Mouse (Mus musculus) hindbrain, embryonic 16.5 days (tissue): ENCODE data around the gene Cyyr1. TPM values are rescaled to one million over a fixed set of nuclear protein-coding genes. Genes with fewer than 3 reads are reported as not detected.

Source experiments
- ATAC-seq: fragments of 200-750 bp; cut with Nextera tagmentation; 2 replicates; pipeline ENCODE4 v1.8.0; 2017; ENCODE audit warnings: moderate TSS enrichment, moderate library complexity
- H3K27ac ChIP-seq: fragments of 300-500 bp; sonication (generic); 2 replicates; pipeline ENCODE4 v1.5.1; 2014; ENCODE audit warnings: low read depth, mild to moderate bottlenecking, control low read depth, low read length, moderate library complexity
- H3K27me3 ChIP-seq: fragments of 300-500 bp; sonication (generic); replicated peaks from 2 replicates; pipeline ENCODE4 v1.6.1; 2014; ENCODE audit warnings: low read length; ENCODE audit not compliant: control insufficient read depth, insufficient read depth
- H3K36me3 ChIP-seq: fragments of 300-500 bp; sonication (generic); 2 replicates; pipeline ENCODE4 v1.6.1; 2014; ENCODE audit warnings: mild to moderate bottlenecking, low read length, moderate library complexity, mixed read lengths; ENCODE audit not compliant: control insufficient read depth, insufficient read depth
- H3K4me1 ChIP-seq: fragments of 300-500 bp; sonication (generic); 2 replicates; pipeline ENCODE4 v1.6.1; 2014; ENCODE audit warnings: low read depth, low read length; ENCODE audit not compliant: control insufficient read depth, insufficient read depth
- H3K4me2 ChIP-seq: fragments of 300-500 bp; sonication (generic); 2 replicates; pipeline ENCODE4 v1.6.1; 2014; ENCODE audit warnings: mild to moderate bottlenecking, low read length, control low read depth, moderate library complexity
- H3K4me3 ChIP-seq: fragments of 300-500 bp; sonication (generic); 2 replicates; pipeline ENCODE4 v1.5.1; 2014; ENCODE audit warnings: mild to moderate bottlenecking, low read length, control low read depth, moderate library complexity
- H3K9ac ChIP-seq: fragments of 300-500 bp; sonication (generic); 2 replicates; pipeline ENCODE4 v1.6.1; 2014; ENCODE audit warnings: low read depth, mild to moderate bottlenecking, control low read depth, low read length, moderate library complexity
- H3K9me3 ChIP-seq: fragments of 300-500 bp; sonication (generic); 2 replicates; pipeline ENCODE4 v1.6.1; 2014; ENCODE audit warnings: mild to moderate bottlenecking, low read length, moderate library complexity; ENCODE audit not compliant: control insufficient read depth
- WGBS: fragments of 180-500 bp; shearing (Covaris S2); extraction: QIAGEN DNeasy Blood & Tissue Kit; methylation state at CpG from one replicate; pipeline ENCODE4 v1.1.7; 2014; 5-methylcytosine and 5-hydroxymethylcytosine counted together
- polyA plus RNA-seq: library from polyadenylated mRNA; unstranded; fragments of >200 nt; fragmentation: Nextera tagmentation; extraction: Ambion mirVana; gene quantifications from 2 replicates; pipeline ENCODE4 v1.2.1, GENCODE M21; 2015

Cyyr1 gene
- polyA plus RNA-seq, 1 experiment from 2014 or later = 3.0 TPM

DNA sequence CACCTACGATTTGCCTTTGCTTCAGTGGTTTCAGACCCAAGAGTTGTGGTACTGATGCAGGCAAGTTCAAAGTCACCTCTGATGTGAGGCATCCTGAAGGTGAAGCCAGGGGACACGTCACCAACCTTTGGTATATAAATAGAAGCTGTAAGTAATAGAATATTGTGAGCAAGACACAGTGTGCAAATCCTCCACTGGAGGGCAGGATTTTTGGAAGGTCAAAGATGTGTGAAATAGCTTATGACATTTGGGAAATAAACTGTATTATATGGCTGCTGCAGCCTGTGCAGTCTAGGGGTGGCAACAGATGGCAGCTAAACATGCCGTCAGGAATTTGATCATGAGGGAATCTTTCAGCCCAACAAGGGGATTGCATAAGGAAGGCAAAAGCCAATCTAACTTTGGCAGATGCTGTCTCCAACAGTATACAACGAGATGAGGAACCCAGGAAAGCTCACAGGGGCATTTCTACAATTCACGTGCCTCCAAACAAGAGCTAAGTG lies 65.0 kb downstream of the Cyyr1 start:
- H3K4me2 ChIP-seq = no peak overlapping the region
- WGBS = 79% methylated on average over 5 of the region's 5 CpGs
- no peaks in the 10 kb centered on the region for H3K27me3 ChIP-seq
- H3K9ac ChIP-seq = no peak overlapping the region
- H3K27ac ChIP-seq = no peak overlapping the region
- no peaks in the 10 kb centered on the region for H3K9me3 ChIP-seq
- ATAC-seq = 0 out of 2 replicates have a peak, but pooled peaks have one; percentile 38
- no peak overlapping the region for H3K4me3 ChIP-seq
- no peaks in the 10 kb centered on the region for H3K4me1 ChIP-seq
- no peaks in the 10 kb centered on the region for H3K36me3 ChIP-seq

DNA sequence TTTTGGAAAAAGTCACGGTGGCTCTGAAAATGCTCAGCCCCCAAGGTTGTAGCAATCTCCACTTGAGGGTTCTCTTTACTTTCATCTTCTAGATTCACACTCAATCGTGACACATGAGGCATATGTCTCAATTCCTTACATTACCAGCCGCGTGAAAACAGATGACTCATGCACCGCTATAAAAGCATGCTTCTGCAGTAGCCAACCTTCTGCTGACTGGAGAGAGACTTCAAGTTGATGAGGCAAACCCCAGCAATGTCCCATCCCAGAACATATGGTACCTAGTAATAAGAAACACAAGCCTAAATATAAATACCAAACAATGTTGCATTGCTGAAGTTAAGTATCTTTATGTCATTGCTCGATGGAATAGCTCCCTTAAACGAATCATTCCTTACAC lies 65.9 kb downstream of the Cyyr1 start:
- Histone ChIP-seq H3K36me3 (no peaks in the 10 kb centered on the region), H3K4me3 (no peak overlapping the region), H3K9me3 (no peaks in the 10 kb centered on the region), H3K4me2 (no peak overlapping the region), H3K4me1 (no peaks in the 10 kb centered on the region), H3K27ac (no peak overlapping the region), H3K27me3 (no peaks in the 10 kb centered on the region), H3K9ac (no peak overlapping the region)
- ATAC-seq = no peak
- WGBS = 93% methylated on average over 7 of the region's 7 CpGs

DNA sequence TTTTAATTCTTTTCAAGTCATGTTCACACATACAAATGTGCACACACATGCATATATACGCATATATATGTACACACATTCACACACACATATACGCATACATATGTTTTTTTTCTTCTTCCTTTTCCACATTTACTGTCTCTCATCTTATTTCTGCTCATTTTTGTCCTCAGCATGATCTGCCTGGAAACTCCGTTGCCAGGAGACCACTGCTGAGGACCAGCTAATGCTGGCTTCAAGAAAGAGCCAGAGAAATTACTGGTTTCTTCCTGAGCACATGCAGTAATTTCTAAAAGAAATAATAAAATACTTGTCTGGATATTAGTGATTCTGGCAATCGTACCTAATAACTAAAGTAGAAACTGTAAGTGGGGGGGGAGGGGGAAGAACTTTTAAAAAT lies 68.6 kb downstream of the Cyyr1 start:
- H3K4me3 ChIP-seq = no peak overlapping the region
- H3K4me1 ChIP-seq = no peaks in the 10 kb centered on the region
- no peaks in the 10 kb centered on the region for H3K36me3 ChIP-seq
- no peak overlapping the region for H3K27ac ChIP-seq
- H3K9ac ChIP-seq = no peak overlapping the region
- H3K27me3 ChIP-seq = no peaks in the 10 kb centered on the region
- 77% methylated on average over 4 of the region's 4 CpGs for WGBS
- no peak for ATAC-seq
- H3K4me2 ChIP-seq = no peak overlapping the region
- H3K9me3 ChIP-seq = no peaks in the 10 kb centered on the region

DNA sequence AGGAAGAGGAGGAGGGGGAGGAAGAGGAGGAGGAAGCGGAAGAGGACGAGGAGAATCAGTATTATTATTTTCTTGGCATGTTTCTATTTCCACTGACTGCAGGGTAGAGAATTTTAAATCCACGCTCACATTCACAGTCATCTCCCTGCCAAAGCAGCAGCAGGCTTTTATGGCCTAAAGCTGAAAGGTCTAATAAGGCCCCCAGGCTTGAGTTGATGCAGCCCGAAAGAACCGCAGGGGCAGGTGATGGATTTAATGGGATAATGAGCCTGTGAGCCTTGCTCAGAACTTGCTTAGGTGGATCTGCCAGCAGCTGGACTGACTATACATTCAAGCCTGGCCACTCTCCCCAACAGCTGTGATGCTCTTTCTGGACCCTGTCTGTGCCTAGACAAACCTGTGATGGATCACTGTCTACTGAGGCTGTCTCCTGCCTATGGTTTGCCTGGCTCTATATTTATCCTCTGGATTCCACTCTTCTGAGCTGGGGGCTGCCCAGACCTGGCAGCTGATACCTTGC lies 78.6 kb downstream of the Cyyr1 start:
- H3K4me2 ChIP-seq = no peak overlapping the region
- no peaks in the 10 kb centered on the region for H3K27me3 ChIP-seq
- peak; percentile 65; the same call in 1 of the 2 replicates for ATAC-seq
- H3K9ac ChIP-seq = no peak overlapping the region
- no peaks in the 10 kb centered on the region for H3K9me3 ChIP-seq
- 56% methylated on average over 5 of the region's 5 CpGs for WGBS
- H3K36me3 ChIP-seq = no peaks in the 10 kb centered on the region
- no peak overlapping the region for H3K4me3 ChIP-seq
- H3K4me1 ChIP-seq = no peaks in the 10 kb centered on the region; the same call in 1 of the 2 replicates
- H3K27ac ChIP-seq = no peak overlapping the region

DNA sequence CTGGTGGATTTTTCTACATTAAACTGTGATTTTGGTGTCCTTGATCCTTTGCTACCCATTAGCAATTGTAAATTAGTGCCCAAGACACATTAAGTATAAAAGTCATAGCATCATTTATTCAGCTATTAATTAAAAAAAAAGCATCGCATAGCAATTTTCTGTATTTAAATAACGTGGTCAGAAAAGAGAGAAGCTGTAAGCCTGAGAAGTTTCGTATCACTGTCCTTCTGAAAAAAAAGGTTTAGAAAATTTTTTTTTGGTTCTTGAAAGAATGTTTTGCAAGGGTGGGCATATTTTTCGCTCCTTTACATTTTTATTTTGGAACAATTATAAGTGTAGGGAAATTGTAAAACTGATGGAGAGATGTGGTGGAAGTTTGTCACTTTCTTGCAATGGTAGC lies 83.1 kb downstream of the Cyyr1 start:
- H3K4me2 ChIP-seq = no peak overlapping the region
- H3K9me3 ChIP-seq = no peaks in the 10 kb centered on the region
- H3K9ac ChIP-seq = no peak overlapping the region
- no peak for ATAC-seq
- H3K36me3 ChIP-seq = no peaks in the 10 kb centered on the region
- no peak overlapping the region for H3K27ac ChIP-seq
- no peaks in the 10 kb centered on the region; the same call in 1 of the 2 replicates for H3K4me1 ChIP-seq
- H3K4me3 ChIP-seq = no peak overlapping the region
- H3K27me3 ChIP-seq = no peaks in the 10 kb centered on the region
- 87% methylated on average over 4 of the region's 4 CpGs for WGBS

DNA sequence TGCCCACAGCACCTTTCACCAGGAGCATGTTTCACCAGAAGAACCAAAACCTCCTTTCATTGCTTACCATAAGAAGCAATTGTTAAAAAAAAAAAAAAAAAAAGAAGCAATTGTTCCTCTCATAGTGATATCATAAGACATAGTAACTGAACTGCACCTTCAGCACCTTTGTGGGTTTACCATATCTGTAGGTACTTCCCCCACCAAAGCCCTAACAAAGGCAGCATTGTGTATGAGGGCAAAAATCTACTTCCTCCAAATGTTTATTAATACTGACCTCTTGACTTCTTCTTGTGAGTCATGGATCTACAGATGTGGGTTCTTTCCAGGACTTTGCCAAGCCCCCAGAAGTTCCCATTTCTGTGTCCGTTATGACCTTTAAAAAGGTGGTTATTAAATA lies 98.2 kb downstream of the Cyyr1 start:
- Histone ChIP-seq H3K36me3 (no peaks in the 10 kb centered on the region), H3K4me3 (no peak overlapping the region), H3K4me2 (no peak overlapping the region), H3K27me3 (no peaks in the 10 kb centered on the region), H3K27ac (no peak overlapping the region), H3K9ac (no peak overlapping the region), H3K9me3 (no peaks in the 10 kb centered on the region), H3K4me1 (no peaks in the 10 kb centered on the region)
- no peak for ATAC-seq
- WGBS = 84% methylated on average over 1 of the region's 1 CpGs

DNA sequence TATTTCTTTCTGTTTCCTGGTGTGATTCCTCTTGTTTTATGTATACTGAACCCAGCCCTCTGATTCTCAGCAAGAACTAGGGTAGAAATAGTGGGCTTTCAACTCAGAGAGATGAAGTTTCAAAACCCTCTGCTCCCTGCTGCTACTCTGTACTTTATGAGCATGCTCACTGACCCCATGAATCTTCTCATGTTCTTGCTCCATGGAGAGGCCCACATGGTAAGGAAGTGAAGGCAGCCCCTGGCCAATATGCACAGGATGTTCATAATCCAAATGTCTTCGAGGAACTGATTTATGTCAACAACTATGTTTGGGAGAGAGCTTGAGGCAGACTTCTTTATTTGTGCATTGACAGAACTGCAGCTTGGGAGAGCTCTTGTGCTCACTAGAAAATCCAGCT lies 106.9 kb downstream of the Cyyr1 start:
- Histone ChIP-seq H3K27me3 (no peaks in the 10 kb centered on the region), H3K9ac (no peak overlapping the region), H3K9me3 (no peaks in the 10 kb centered on the region), H3K4me1 (no peaks in the 10 kb centered on the region), H3K4me3 (no peak overlapping the region), H3K4me2 (no peak overlapping the region), H3K36me3 (no peaks in the 10 kb centered on the region), H3K27ac (no peak overlapping the region)
- ATAC-seq = no peak
- WGBS = 74% methylated on average over 1 of the region's 1 CpGs

DNA sequence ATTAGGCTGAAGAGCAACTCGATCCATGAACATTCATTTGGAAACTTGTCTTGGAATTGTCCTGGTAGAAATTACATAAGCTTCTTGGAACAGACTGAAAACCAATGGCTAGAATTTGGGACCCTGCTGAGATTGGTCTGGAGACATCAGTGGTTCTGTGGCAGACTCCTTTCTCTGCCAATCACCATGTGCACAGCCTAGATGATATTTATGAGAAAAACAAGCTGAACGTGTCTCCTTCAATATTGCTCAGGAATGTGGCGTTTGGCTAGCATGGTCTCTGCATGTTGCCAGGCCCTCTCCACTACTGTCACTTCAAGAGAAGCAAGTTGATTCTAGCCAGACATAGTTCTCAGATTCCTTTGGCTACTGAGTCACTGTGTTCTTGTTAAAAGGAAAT lies 107.4 kb downstream of the Cyyr1 start:
- Histone ChIP-seq H3K4me2 (no peak overlapping the region), H3K4me3 (no peak overlapping the region), H3K36me3 (no peaks in the 10 kb centered on the region), H3K9ac (no peak overlapping the region), H3K27me3 (no peaks in the 10 kb centered on the region), H3K4me1 (no peaks in the 10 kb centered on the region), H3K27ac (no peak overlapping the region), H3K9me3 (no peaks in the 10 kb centered on the region)
- no peak for ATAC-seq
- WGBS = 77% methylated on average over 3 of the region's 3 CpGs

DNA sequence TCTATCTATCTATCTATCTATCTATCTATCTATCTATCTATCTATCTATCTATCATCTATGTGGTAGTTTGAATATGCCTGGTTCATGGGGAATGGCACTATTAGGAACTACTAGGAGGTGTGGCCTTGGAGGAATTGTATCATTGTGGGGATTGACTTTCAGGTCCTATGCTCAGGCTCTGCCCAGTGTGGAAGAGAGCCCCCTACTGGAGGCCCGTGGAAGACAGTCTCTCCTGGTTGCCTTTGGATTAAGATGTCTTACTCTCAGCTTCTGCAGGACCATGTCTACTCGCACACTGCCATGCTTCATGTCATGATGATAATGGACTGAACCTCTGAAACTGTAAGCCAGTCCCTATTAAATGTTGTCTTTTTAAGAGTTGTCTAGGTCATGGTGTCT lies 117.8 kb downstream of the Cyyr1 start:
- H3K4me3 ChIP-seq = no peak overlapping the region
- 73% methylated on average over 2 of the region's 2 CpGs for WGBS
- no peaks in the 10 kb centered on the region for H3K9me3 ChIP-seq
- no peaks in the 10 kb centered on the region for H3K27me3 ChIP-seq
- no peaks in the 10 kb centered on the region for H3K4me1 ChIP-seq
- H3K27ac ChIP-seq = no peak overlapping the region
- no peak overlapping the region for H3K9ac ChIP-seq
- no peaks in the 10 kb centered on the region for H3K36me3 ChIP-seq
- no peak for ATAC-seq
- H3K4me2 ChIP-seq = no peak overlapping the region

DNA sequence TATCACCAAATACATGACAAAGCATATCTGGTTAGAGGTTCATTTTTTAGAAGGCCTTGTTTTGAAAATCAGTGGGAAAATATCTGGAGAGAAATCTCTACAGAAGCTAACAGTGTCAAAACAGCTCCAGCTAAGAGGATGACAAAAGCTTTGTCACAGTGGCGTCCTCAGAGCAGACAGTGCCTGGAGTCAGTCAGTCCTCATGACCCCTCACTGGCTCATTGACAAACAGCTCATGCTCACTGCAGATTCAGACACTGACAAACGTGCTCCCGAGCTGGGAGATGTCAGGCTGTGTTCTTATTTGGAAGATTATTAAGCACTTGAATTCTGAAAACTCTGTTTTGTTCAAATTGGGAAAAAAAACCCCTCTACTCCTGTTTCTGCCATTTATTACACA lies 124.0 kb downstream of the Cyyr1 start:
- H3K9ac ChIP-seq = no peak overlapping the region
- no peaks in the 10 kb centered on the region for H3K4me1 ChIP-seq
- no peak overlapping the region for H3K4me3 ChIP-seq
- no peak overlapping the region for H3K4me2 ChIP-seq
- WGBS = 14% methylated on average over 3 of the region's 3 CpGs
- no peak overlapping the region for H3K27ac ChIP-seq
- H3K9me3 ChIP-seq = no peaks in the 10 kb centered on the region
- no peaks in the 10 kb centered on the region for H3K36me3 ChIP-seq
- ATAC-seq = peak; percentile 73; the same call in 1 of the 2 replicates
- H3K27me3 ChIP-seq = no peaks in the 10 kb centered on the region
